Mouse (Mus musculus) cortical plate, adult 2 months (tissue): ENCODE results near the gene Sdc4.

Experiments used
- CTCF ChIP-seq: fragments of 200-500 bp; IDR thresholded peaks from 2 replicates; pipeline ENCODE4 v1.5.1; 2011; ENCODE audit warnings: mild to moderate bottlenecking, control low read depth, low read length; ENCODE audit not compliant: insufficient read depth; ENCODE audit errors: extremely low read depth
- POLR2A ChIP-seq: fragments of 200-500 bp; IDR thresholded peaks from 2 replicates; pipeline ENCODE4 v1.6.1; 2011; ENCODE audit warnings: mild to moderate bottlenecking, low read length, control low read depth; ENCODE audit not compliant: insufficient read depth; ENCODE audit errors: extremely low read depth

DNA sequence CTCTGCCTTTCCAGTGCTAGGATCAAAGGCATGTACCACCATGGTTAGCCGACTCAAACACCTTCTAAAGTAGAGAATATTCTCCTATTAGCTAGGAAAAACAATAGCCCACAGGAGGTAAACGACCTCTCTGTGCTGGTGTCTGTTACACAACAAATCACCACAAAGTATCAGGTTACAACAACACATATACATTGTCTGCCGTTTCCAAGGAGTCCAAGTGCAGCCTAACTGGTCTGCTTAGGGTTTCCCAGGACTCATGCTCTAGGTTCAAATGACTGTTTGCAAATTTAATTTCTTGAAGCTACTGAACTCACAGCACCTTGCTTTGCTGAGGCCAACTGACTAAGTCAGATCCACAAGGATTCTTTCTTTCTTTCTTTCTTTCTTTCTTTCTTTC, 24.2 kb downstream of the Sdc4 start:
- no peak for TF ChIP-seq POLR2A
- TF ChIP-seq CTCF, result no peak
